Mouse (Mus musculus): ENCODE data around the gene Tspear. TPM values are rescaled to one million over a fixed set of nuclear protein-coding genes. Genes with fewer than 3 reads are reported as not detected.

Tspear gene
- total RNA-seq, 1 experiment from 2014 or later: 0.64 TPM

GRCm38 (mm10) chr10:77852559-77852958, 166.2 kb downstream of the Tspear start, which contains the start of gene Gm10318:
Gene Gm10318 (plus strand): TSS chr10:77852859.

GRCm38 (mm10) chr10:77861675-77862074, 175.3 kb downstream of the Tspear start, which contains the start of gene Gm3285:
Gene Gm3285 (plus strand): TSS chr10:77861975.

GRCm38 (mm10) chr10:77902211-77902893, 216.0 kb downstream of the Tspear start, which contains the start of gene Lrrc3:
Gene Lrrc3 (minus strand): TSS chr10:77902536.

Other genes with a start within 250 kb of the Tspear start
- gene Fam207a, start 170.8 kb upstream of the Tspear start, total RNA-seq (2023): 23.1 TPM
- gene Itgb2, start 156.3 kb upstream of the Tspear start, total RNA-seq (2023): 225 TPM
- gene Pttg1ip, start 104.8 kb upstream of the Tspear start, total RNA-seq (2023): 100 TPM
- 67.6 TPM for gene Sumo3, start 80.5 kb upstream of the Tspear start, total RNA-seq (2023)
- gene Gm49325, start 80.4 kb upstream of the Tspear start, total RNA-seq (2023): not detected
- gene Ube2g2, start 64.3 kb upstream of the Tspear start, total RNA-seq (2023): 34.7 TPM
- gene Gm19402, start 4.2 kb downstream of the Tspear start, total RNA-seq (2023): not detected
- not detected for gene Gm9508, start 10.7 kb downstream of the Tspear start, total RNA-seq (2023)
- not detected for gene Gm10272, start 20.1 kb downstream of the Tspear start, total RNA-seq (2023)
- not detected for gene Gm10024, start 24.9 kb downstream of the Tspear start, total RNA-seq (2023)
- gene Gm10142, start 29.2 kb downstream of the Tspear start, total RNA-seq (2023): not detected
- not detected for gene Krtap12-1, start 34.0 kb downstream of the Tspear start, total RNA-seq (2023)
- not detected for gene Gm10100, start 39.9 kb downstream of the Tspear start, total RNA-seq (2023)
- not detected for gene Gm18596, start 56.1 kb downstream of the Tspear start, total RNA-seq (2023)
- gene Gm9736, start 64.8 kb downstream of the Tspear start, total RNA-seq (2023): not detected
- gene Gm3233, start 73.1 kb downstream of the Tspear start, total RNA-seq (2023): not detected
- not detected for gene Gm3238, start 84.8 kb downstream of the Tspear start, total RNA-seq (2023)
- not detected for gene Gm7138, start 90.4 kb downstream of the Tspear start, total RNA-seq (2023)
- gene Gm3250, start 96.0 kb downstream of the Tspear start, total RNA-seq (2023): not detected
- not detected for gene Gm7137, start 101.6 kb downstream of the Tspear start, total RNA-seq (2023)
- not detected for gene Gm9639, start 108.5 kb downstream of the Tspear start, total RNA-seq (2023)
- not detected for gene Gm19668, start 112.6 kb downstream of the Tspear start, total RNA-seq (2023)
- gene Gm9507, start 125.3 kb downstream of the Tspear start, total RNA-seq (2023): not detected
- gene Gm2696, start 128.1 kb downstream of the Tspear start, total RNA-seq (2023): not detected
- not detected for gene Krtap10-4, start 140.5 kb downstream of the Tspear start, total RNA-seq (2023)
- not detected for gene Krtap10-10, start 149.4 kb downstream of the Tspear start, total RNA-seq (2023)
- not detected for gene Gm36176, start 160.2 kb downstream of the Tspear start, total RNA-seq (2023)
- gene Gm10318, start 166.3 kb downstream of the Tspear start, total RNA-seq (2023): not detected
- not detected for gene Gm3285, start 175.4 kb downstream of the Tspear start, total RNA-seq (2023)
- gene Lrrc3, start 216.0 kb downstream of the Tspear start, total RNA-seq (2023): not detected

Data from CD4-positive naive resting alpha-beta T cell, adult 76 days (primary cell).